Mouse (Mus musculus) heart, postnatal 10 days (tissue): ENCODE measurements around the gene Pum2. TPM values are rescaled to one million over a fixed set of nuclear protein-coding genes. Genes with fewer than 3 reads are reported as not detected.

ENCODE experiments used
- DNase-seq, 2 experiments: peaks; one replicate each; pipeline ENCODE4 v3.0.0; 2021
- intact Hi-C: fragments of 180-260 bp; cut with DNase I; formaldehyde crosslinking; loops from one replicate; pipeline ENCODE4 v1.15.1; 2025
- total RNA-seq, 2 experiments: library from RNA; stranded (reverse); gene quantifications; 2 replicates each; pipeline ENCODE4 v1.2.3; 2021

The Pum2 gene
- total RNA-seq, 2 experiments from 2014 or later, result 136 to 147 TPM

- intact Hi-C loops, result no loop called here
- DNase-seq, result peak; percentile 64 to 70
Observed at GRCm38 (mm10) chr12:8754116-8754515, 80.2 kb downstream of the Pum2 start.

- intact Hi-C loops, result no loop called here
- no peak for DNase-seq
Observed at GRCm38 (mm10) chr12:8758029-8758428, 84.1 kb downstream of the Pum2 start.

DNA sequence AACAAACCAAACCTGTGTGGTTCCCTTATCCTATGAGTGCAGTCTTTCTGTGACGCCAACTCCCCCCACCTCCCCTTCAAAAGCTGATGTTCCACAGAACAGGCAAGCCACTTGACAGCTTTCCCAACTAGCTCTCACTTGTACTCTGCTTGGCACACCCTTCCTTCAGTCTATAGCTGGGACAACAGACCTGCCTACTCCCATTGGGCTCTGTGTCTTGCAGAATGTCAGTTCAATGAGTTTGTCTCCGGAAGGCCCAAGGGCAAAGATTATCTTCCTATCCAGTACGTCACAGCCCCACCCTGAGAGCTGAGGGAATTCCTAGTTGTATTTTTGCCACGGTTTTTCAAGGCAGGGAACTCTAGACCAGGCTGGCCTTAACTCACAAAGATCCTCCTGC lies 85.2 kb downstream of the Pum2 start:
- no peak for DNase-seq
- intact Hi-C loops, result no loop called here

- intact Hi-C loops, result loop anchor here (5.0 kb wide), 1 partner anchor 243 kb away; no protein-coding TSS in a partner anchor
- DNase-seq, result no peak
Observed at GRCm38 (mm10) chr12:8759779-8760178, 85.8 kb downstream of the Pum2 start.

DNA sequence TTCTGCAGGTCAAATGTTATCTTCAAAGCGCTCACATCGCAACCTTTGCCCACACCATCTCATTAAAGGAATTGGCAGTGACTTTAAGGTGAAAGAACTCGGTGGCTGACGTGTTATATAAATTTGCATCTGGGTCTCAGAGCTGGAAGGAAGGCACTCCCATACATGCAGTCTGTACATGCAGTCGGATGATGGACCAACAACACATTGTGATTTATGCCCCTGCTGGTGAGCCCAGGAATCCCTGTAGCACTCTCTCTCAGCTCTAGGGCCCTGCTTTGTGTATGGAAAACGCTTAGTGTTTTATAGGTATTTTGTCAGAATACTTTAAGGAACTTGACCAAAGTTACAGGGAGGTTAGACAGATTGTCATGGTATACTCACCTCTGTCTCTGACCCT lies 86.6 kb downstream of the Pum2 start:
- no peak for DNase-seq
- intact Hi-C loops, result loop anchor here (5.0 kb wide), 1 partner anchor 242 kb away; no protein-coding TSS in a partner anchor

GRCm38 (mm10) chr12:8761058-8761457 lies 87.1 kb downstream of the Pum2 start:
- DNase-seq, result no peak
- intact Hi-C loops, result loop anchor here (5.0 kb wide), 1 partner anchor 241 kb away; no protein-coding TSS in a partner anchor

- intact Hi-C loops, result loop anchor here (5.0 kb wide), 1 partner anchor 240 kb away; no protein-coding TSS in a partner anchor
- DNase-seq, result no peak
Observed at GRCm38 (mm10) chr12:8762667-8763066, 88.7 kb downstream of the Pum2 start.

GRCm38 (mm10) chr12:8764221-8764930 lies 90.4 kb downstream of the Pum2 start:
- intact Hi-C loops, result loop anchor here (5.0 kb wide), 1 partner anchor 238 kb away; no protein-coding TSS in a partner anchor
- no peak for DNase-seq

DNA sequence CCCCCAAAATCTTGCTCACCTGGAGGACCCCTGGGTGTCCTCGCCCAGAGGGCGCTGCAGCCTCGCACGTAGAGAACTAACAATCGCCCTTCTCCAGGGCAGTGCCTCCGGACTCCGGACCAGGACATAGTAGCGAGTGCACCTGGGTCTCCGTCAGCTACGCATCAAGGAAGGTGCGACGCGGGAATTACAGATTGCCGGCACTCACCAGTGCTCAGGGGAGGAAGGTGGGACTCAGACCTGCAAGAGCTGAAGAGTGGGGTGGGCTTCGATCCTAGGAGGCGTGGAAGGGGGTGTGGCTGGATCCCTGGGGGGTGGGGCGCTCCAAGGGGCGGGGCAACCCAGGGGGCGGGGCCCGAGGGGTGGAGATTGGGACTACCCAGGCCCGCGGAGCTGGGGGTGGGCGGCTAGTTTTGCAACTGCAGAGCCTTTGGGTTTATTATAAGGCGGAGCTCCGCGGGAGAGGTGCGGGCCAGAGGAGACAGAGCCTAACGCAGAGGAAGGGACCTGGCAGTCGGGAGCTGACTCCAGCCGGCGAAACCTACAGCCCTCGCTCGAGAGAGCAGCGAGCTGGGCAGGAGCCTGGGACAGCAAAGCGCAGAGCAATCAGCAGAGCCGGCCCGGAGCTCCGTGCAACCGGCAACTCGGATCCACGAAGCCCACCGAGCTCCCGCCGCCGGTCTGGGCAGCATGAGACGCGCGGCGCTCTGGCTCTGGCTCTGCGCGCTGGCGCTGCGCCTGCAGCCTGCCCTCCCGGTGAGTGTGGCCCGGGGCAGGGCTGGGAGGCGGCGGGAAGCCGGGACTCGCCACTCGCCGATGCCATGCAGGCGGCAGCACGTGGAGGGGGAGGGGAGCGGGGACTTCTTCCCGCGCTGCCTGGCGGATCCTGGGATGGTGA lies 97.3 kb downstream of the Pum2 start, which contains the start of gene Sdc1:
Sdc1 (plus strand) TSS at position 378 of the 898 bp plus-strand sequence.
- DNase-seq, result peak; percentile 72 to 78
- intact Hi-C loops, result loop anchor here (2.0 to 5.0 kb wide), 2 partner anchors 86 to 110 kb away; no protein-coding TSS in a partner anchor

GRCm38 (mm10) chr12:8771844-8772380 lies 98.0 kb downstream of the Pum2 start:
- intact Hi-C loops, result loop anchor here (2.0 to 5.0 kb wide), 2 partner anchors 85 to 109 kb away; no protein-coding TSS in a partner anchor

GRCm38 (mm10) chr12:8772451-8773143 lies 98.7 kb downstream of the Pum2 start:
- intact Hi-C loops, result loop anchor here (5.0 kb wide), 1 partner anchor 85 kb away; no protein-coding TSS in a partner anchor
- peak; percentile 60 to 62 for DNase-seq

More at GRCm38 (mm10) chr12:8771844-8772380, 98.0 kb downstream of the Pum2 start:
- DNase-seq, result peak; percentile 41 to 50

DNA sequence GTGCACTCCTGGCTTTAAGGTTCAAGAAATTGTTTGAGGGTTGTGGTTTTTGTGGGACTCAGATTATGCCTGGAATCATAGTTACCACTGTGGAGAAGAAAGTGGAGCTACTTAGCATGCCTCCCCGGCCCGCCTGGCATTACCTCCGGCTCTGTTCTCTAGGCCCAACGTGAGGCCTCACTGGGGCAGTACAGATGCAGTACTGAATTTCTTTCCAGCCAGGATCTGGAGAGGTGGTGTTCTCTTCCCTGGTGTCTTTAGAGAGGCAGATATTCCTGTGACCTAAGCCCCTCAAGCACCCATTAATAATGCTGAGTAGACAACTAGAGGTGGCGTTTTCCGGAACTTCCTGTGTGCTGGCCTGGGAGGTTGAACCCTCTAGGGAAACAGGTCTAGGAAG lies 99.4 kb downstream of the Pum2 start:
- no peak for DNase-seq
- intact Hi-C loops, result loop anchor here (5.0 kb wide), 1 partner anchor 84 kb away; no protein-coding TSS in a partner anchor

DNA sequence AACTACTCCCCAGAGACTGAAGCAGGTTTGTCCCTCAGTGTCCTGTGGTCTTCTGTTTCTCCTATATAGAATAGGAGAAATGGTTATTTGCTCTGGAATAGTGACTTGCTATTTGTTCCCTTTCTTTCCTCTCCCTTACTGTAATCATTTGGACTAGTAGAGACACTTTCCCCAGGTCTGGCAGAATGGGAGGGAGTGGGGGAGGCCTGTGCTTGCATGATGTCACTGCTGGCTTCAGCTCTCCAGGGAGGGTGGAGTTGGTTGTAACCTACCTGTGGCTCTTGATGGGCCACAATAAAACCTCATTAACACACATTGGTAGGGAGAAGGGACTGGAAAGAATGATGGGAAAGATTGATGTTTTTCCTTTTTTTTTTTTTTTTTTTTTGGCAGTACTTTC lies 100.2 kb downstream of the Pum2 start:
- intact Hi-C loops, result loop anchor here (5.0 kb wide), 1 partner anchor 83 kb away; no protein-coding TSS in a partner anchor
- no peak for DNase-seq

DNA sequence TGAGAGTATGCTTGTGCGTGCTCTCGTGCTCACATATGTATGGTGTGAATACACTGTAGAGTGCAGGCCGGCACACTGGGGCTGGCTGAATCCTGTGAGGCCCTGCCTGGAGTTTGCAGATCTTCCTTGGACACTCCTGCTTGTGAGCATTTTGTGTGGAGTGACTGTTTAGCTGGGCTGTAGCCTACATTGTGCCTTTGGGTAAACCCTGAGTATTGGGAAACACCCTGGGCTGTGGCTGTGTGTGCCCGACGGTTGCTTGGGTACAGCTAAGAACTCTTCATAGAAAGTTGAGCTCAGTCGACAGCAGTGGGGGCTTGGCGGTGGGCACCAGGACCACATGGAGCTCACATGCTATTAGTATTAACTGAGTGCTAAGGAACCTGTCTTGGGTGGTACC lies 102.3 kb downstream of the Pum2 start:
- intact Hi-C loops, result no loop called here
- DNase-seq, result no peak

DNA sequence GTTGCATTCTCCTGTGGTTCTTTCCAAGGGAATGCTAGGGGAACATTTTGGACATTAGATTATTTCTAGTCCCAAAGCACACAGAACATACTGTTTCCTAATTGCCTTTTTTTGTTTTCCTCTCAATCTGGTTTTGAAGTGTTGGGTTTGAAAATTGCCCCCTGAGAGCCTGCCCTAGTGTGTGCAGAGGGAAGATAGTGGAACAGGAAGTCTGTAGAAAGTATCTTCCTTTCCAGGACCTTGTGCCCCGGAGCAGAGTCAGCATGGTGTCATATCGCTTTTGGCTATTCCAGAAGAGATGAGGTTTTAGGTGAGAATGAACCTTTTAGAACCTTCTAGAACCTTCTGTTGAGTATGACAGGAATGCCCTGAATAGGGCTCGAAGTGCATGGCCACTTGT lies 102.8 kb downstream of the Pum2 start:
- DNase-seq, result no peak
- intact Hi-C loops, result no loop called here

DNA sequence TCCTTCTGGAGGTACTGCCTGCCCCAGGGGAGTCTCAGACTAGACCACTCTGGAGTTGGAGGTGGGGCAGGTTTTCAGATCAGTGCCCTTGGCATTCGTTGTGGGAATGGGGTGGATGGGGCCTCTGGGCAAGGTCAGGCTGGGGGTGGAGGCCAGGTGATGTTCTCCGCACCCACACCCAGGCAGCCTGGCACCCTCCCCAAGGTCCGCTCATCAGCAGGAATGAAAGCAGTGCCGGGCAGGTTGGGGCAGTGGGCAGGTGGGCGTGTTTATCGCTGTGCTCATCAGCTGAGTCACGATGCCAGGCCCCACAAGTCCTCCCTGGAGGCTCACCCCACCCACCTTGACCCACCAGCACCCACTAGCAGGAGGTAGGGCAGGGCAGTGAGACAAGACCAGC lies 104.2 kb downstream of the Pum2 start:
- DNase-seq, result no peak
- intact Hi-C loops, result no loop called here

- DNase-seq, result no peak
- intact Hi-C loops, result loop anchor here (5.0 kb wide), 1 partner anchor 82 kb away; no protein-coding TSS in a partner anchor
Observed at GRCm38 (mm10) chr12:8779851-8780250, 105.9 kb downstream of the Pum2 start.

DNA sequence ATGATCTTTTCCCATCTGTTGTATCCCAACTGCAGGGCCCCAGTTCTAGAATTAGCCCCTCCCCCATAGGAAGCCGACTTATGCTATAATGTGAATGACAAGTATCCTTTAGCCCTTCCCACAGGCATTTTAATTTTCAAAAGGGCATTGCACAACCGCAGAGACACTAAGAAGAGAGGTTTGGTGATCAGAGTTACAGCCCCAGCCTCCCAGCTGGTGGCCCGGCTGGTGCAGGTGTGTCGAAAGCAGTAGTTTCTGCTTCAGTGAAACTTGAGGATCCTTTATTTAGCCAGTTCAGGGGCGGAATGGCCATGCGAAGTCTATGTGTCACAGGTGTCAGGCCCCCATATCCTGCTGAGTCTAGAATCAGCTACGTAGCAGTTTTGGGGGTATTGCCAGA lies 107.2 kb downstream of the Pum2 start:
- no peak for DNase-seq
- intact Hi-C loops, result loop anchor here (5.0 kb wide), 1 partner anchor 81 kb away; no protein-coding TSS in a partner anchor

- intact Hi-C loops, result loop anchor here (5.0 kb wide), 1 partner anchor 80 kb away; no protein-coding TSS in a partner anchor
- peak; percentile 77 to 85 for DNase-seq
Observed at GRCm38 (mm10) chr12:8781681-8782378, 107.9 kb downstream of the Pum2 start.
